1 mouse cellular context compared by ENCODE assay signal in genomic region chr19:10948416-10948815, GRCm38 (mm10).
TF ChIP-seq lines count a peak whose summit lies in the region.

No protein-coding gene starts in this region.

TF ChIP-seq in CH12.LX, 34 proteins besides CTCF, POLR2A, EP300 and RAD21 (continued from another document):
- TF ChIP-seq MAZ (IDR thresholded peaks at IDR 0.05; ENCODE audit: low read depth, low read length) (no peak), ELF1 (IDR thresholded peaks at IDR 0.05; ENCODE audit: low read depth, low read length) (no peak), CHD1 (IDR thresholded peaks at IDR 0.05; ENCODE audit: low read depth, low read length) (no peak), USF2 (conservative IDR thresholded peaks at IDR 0.05; ENCODE audit: low read depth, low read length) (no peak), MAFK (IDR thresholded peaks at IDR 0.05; ENCODE audit: insufficient replicate concordance, low read length) (no peak), ETS1 (conservative IDR thresholded peaks at IDR 0.05; ENCODE audit: low read depth, low read length) (no peak), POLR2AphosphoS2 (IDR thresholded peaks at IDR 0.05; ENCODE audit: low read depth, low read length) (no peak), CHD2 (IDR thresholded peaks at IDR 0.05; ENCODE audit: low read length) (no peak), JUND (conservative IDR thresholded peaks at IDR 0.05; ENCODE audit: low read depth, low read length) (no peak)
